Mouse (Mus musculus) brain, embryonic 18.5 days (tissue): ENCODE measurements around the gene Spaca6.

ENCODE experiments used
- DNase-seq: peaks from one replicate; pipeline ENCODE4 v3.0.0-alpha.2; 2012; ENCODE audit warnings: low read depth, low spot score

Gene Spaca6

DNA sequence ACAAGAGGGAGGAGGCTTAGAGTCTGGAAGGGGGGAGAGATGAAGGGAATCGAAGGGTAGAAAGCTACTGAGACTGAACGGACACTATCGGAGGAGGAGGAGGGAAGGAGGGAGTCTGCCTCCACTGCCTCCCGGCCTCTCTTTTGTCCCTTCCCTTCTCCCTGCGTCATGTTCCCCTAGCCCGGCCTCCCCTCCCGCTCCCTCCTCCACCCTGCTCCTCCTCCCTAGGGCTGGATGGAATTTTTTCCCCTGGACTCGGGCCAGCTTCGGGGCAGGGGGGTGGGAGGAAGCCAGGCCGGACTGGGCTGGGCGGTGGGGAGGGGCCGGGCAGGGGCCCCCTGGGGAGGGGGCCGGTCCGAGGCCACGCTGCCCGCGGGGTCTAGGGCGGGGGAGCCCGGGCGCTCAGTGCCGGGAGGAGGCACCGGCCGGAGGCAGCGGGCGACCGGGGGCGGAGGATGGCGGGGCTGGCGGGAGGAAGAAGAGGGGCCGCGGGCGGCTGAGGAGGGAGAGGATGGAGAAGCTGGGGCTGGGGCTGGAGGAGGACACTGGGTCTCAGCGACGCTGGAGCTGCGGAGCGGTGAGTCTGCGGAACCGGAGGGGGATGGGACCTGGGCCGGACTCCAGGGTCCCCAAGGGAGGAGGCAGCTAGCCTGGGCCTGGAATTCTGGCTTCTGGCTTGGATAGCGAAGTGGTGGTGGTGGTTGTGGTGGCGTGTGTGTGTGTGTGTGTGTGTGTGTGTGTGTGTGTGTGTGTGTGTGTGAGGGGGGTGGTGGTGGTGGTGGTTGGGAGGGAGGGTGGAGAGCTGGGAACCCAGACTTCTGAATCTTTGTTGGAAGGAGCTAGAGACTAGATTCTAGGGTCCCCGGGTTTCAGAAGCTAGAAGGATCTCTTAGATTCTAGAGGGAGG is at the start of gene Spaca6:
TSS of gene Spaca6 (plus strand) at position 408 of the 907 bp plus-strand sequence.
- DNase-seq, result no peak

GRCm38 (mm10) chr17:17790866-17791630 is 35.9 kb upstream of the Spaca6 start:
- DNase-seq, result no peak

- DNase-seq, result no peak
Measured at GRCm38 (mm10) chr17:17792578-17792977, 34.4 kb upstream of the Spaca6 start.

GRCm38 (mm10) chr17:17795527-17795926 is 31.4 kb upstream of the Spaca6 start:
- no peak for DNase-seq

GRCm38 (mm10) chr17:17823612-17824336 is 3.2 kb upstream of the Spaca6 start:
- no peak for DNase-seq

DNA sequence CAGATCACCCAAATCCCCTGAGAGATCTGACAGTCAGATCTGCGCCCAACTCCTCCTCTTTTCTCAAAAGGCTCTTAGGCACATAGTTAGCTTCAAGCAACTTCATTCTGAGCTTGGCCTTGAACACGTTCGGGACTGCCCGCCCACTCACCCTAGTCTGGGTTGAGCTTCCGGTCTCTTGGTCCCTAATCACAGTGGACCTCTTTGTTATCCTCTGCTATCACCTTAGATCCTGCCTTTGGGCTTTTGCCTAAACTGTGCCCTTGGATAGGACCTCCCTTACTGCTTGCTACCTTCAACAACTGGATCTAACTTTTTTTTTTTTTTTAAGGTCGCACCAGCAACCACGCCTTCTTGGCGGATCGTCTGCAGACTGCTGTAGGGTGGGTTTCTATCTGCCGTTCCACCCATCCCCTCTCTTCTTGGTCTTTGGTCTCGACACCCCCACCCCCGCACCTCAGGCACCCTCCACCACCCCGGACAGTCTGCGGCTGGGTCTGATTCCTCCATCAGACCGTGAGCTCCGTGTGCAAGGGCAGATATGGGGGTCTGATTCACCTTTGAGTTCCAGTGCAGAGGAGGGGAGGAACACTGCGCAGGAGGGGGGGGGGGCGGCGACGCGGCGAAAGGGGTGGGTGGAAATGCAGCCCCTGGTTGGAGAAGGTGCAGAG is 902 bp upstream of the Spaca6 start:
- no peak for DNase-seq

GRCm38 (mm10) chr17:17827658-17828190 is 766 bp downstream of the Spaca6 start:
- no peak for DNase-seq

GRCm38 (mm10) chr17:17828191-17828981 is 1.4 kb downstream of the Spaca6 start:
- no peak for DNase-seq

DNA sequence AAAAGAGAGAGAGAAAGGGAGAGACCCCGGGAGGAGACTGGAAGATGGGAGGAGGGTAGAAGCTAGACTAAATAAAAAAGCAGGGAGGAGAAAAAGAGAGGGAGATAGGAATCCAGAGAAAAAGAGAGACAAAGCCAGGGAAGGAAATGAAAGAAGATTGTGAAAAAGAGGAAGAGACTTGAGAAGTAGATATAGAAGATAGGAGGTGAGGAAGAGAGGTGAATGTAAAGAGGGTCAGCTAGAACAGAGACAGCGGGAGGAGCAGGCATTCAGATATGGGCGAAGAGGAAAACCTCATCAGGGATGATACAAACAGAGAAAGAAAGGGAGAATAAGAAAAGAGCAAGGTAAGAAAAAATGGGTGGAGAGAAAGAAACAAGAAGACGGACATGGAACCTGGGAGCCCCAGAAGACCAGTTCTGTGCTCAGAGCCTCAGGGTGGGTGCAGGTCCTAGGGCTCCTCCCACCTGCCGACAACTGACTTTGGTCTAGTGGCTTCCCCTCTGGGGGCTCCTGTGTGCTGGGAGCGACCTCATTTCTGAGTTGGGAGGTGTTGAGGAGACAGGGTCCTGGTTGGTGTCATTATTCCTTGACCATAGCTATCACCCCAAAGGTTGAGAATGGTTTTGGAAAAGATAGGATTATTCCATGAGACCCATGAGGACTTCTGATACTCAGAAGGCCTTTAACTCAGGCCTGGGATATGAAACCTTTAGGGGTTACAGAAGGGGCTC is 2.3 kb downstream of the Spaca6 start:
- no peak for DNase-seq

DNA sequence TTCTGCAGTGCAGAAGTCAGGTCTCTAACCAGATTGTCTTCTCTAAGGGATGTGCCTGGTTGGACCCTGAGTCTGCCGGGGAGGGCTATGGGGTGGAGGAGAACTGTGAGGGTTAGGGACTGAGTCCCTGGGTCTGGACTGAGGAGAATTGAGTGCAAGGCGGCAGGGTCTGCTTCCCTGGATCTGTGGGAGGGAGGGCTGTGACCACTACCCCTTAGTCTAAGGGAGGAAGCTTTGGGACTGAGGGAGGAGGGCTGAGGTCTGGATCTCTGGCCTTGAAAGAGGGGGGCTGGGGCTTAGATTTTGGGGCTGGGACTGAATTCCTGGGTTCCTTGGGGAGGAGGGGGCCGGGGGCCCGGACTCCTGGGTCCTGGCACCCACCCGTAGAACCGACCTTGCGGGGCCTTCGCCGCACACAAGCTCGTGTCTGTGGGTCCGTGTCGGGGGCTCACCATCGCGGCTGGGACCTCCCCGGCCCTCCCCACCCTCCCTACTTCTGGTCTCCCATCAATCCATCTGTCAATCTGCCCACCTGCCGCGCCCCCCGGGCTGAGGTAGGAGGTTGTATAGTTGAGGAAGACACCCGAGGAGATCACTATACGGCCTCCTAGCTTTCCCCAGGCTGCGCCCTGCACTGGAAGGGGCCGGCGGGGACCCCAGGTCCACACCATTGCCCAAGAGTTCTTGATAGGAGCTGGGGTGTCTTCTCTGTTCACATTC is 3.0 kb downstream of the Spaca6 start:
- DNase-seq, result no peak

DNA sequence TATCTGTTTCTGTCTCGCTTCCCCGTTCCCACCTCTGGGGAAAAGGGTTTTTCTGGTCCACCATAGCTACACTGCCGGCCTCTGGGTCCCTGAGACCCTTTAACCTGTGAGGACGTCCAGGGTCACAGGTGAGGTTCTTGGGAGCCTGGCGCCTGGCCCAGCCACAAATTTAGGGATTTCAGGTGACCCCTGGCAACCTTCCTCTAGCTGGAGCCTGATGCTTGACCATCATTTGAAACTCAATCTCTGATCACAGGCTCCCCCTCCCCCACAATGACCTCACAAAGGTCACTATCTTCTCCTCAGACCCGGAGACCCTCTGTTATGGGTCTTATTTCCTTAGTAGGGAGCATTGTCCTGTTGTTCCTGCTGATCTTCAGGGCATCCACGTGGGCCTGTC is 3.8 kb downstream of the Spaca6 start:
- no peak for DNase-seq

GRCm38 (mm10) chr17:17834896-17835295 is 7.9 kb downstream of the Spaca6 start:
- no peak for DNase-seq

GRCm38 (mm10) chr17:17836101-17836500 is 9.1 kb downstream of the Spaca6 start:
- DNase-seq, result no peak

- no peak for DNase-seq
Measured at GRCm38 (mm10) chr17:17837426-17837825, 10.5 kb downstream of the Spaca6 start.

- DNase-seq, result peak; percentile 90
Measured at GRCm38 (mm10) chr17:17837919-17838701, 11.2 kb downstream of the Spaca6 start.

DNA sequence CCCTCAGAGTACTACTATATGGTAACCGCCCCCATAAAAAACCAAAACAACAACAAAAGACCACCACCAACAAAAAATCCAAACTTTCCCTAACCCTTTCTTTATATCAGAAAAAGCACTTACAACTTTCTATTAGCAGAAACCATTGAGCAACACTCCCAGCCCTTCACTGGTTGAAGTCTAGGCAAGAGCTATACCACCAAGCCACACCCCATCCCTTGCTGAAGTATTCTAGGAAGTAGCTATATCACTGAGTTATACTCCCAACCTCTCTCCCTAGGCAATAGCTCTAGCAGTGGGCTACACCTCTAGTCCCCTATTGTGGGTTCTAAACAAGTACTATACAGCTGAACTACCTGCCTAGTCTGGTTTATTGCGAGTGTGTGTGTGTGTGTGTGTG is 12.3 kb downstream of the Spaca6 start:
- DNase-seq, result no peak

DNA sequence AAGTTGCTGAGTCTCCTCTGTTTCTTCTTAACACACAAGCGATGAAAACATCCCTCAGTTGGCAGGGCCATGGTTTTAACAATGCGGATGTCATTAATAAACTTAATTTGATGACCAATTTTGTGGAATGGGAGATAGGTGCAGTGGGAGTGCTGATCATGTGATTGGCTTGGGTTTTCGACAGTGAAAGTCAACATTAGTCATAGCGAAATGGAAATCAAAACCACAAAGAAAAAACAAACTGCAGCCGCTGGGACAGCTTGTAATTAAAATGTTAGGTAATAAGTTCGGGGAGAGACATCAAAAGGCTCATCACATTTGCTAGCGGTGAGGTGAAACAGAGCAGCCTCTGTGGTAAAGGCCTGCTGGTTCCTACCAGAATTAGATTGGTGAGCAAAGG is 13.8 kb downstream of the Spaca6 start:
- DNase-seq, result no peak
